8 mouse cellular contexts compared by ENCODE assay signal in genomic region chr1:180903666-180904038, GRCm38 (mm10). TPM values are rescaled to one million over a fixed set of nuclear protein-coding genes. Genes with fewer than 3 reads are reported as not detected.
DNase-seq lines count a peak whose midpoint lies in the region; ATAC-seq and TF ChIP-seq lines count a peak whose summit lies in the region.

No protein-coding gene starts in this region.

- ATAC-seq in liver, embryonic 13.5 days (ENCODE audit: low read depth), result no peak
- ATAC-seq in stomach, embryonic 16.5 days (ENCODE audit: insufficient read depth, low FRiP score), result peak; percentile 12; the same call in 1 of the 2 replicates

- TF ChIP-seq CTCF in cerebellum, adult 2 months (IDR thresholded peaks at IDR 0.05; ENCODE audit: borderline replicate concordance, insufficient read depth, low read depth, low read length), result no peak
- no peak for TF ChIP-seq CTCF in testis, adult 2 months (IDR thresholded peaks at IDR 0.05; ENCODE audit: control insufficient read depth, insufficient read depth, insufficient replicate concordance, low read depth, low read length)

- H3K4me3 ChIP-seq in cerebellum, adult 2 months (replicated peaks; ENCODE audit: insufficient read depth, low read depth, low read length), result peak overlapping the region; percentile 87
- peak overlapping the region; percentile 89 for H3K4me3 ChIP-seq in testis, adult 2 months (ENCODE audit: control insufficient read depth, low read depth, low read length)
- H3K4me3 ChIP-seq in liver, embryonic 13.5 days (replicated peaks), result peak overlapping the region; percentile 94
- H3K4me3 ChIP-seq in stomach, embryonic 16.5 days (replicated peaks; ENCODE audit: low read length), result peak overlapping the region; percentile 78

- H3K4me1 ChIP-seq in cerebellum, adult 2 months (ENCODE audit: control insufficient read depth, insufficient read depth, low read length), result peaks cover 11% of the 10 kb centered on the region; the same call in 1 of the 2 replicates
- peaks cover 14% of the 10 kb centered on the region for H3K4me1 ChIP-seq in testis, adult 2 months (ENCODE audit: control insufficient read depth, insufficient read depth, low read length)
- H3K4me1 ChIP-seq in liver, embryonic 13.5 days (replicated peaks), result peaks cover 65% of the 10 kb centered on the region
- H3K4me1 ChIP-seq in stomach, embryonic 16.5 days (ENCODE audit: control insufficient read depth, insufficient read depth, low read length), result peaks cover 9% of the 10 kb centered on the region; the same call in 1 of the 2 replicates

- no peaks in the 10 kb centered on the region for H3K9me3 ChIP-seq in liver, embryonic 13.5 days (replicated peaks)
- H3K9me3 ChIP-seq in stomach, embryonic 16.5 days (replicated peaks; ENCODE audit: control insufficient read depth, low read length), result no peaks in the 10 kb centered on the region

- no peak overlapping the region for H3K27ac ChIP-seq in cerebellum, adult 2 months (ENCODE audit: insufficient read depth, low read length)
- H3K27ac ChIP-seq in testis, adult 2 months (ENCODE audit: control insufficient read depth, insufficient read depth, low read depth, low read length), result peak overlapping the region; percentile 79
- H3K27ac ChIP-seq in liver, embryonic 13.5 days, result peak overlapping the region; percentile 99
- peak overlapping the region; percentile 87 for H3K27ac ChIP-seq in stomach, embryonic 16.5 days (ENCODE audit: low read length)

- peak overlapping the region; percentile 85 for H3K4me2 ChIP-seq in liver, embryonic 13.5 days
- peak overlapping the region; percentile 59 for H3K4me2 ChIP-seq in stomach, embryonic 16.5 days (ENCODE audit: low read depth, low read length)

- DNase-seq in cerebellum, adult 2 months, result no peak
- no peak for DNase-seq in cerebellum, adult 8-10 months
- DNase-seq in testis, postnatal 10 days (ENCODE audit: low spot score), result no peak
- no peak for DNase-seq in liver, embryonic 13.5 days
- DNase-seq in adrenal gland, adult 18-20 months (ENCODE audit: low spot score in 2 of 2), result no peak
- no peak for DNase-seq in thymus, postnatal 10 days (ENCODE audit: low spot score in 2 of 2)

- peak overlapping the region; percentile 78 for H3K9ac ChIP-seq in liver, embryonic 13.5 days
- peak overlapping the region; percentile 68 for H3K9ac ChIP-seq in stomach, embryonic 16.5 days (ENCODE audit: low read length)

- H3K36me3 ChIP-seq in testis, adult 2 months (ENCODE audit: control insufficient read depth, insufficient read depth, low read length), result no peaks in the 10 kb centered on the region
- H3K36me3 ChIP-seq in liver, embryonic 13.5 days, result peaks cover 34% of the 10 kb centered on the region
- H3K36me3 ChIP-seq in stomach, embryonic 16.5 days (ENCODE audit: control insufficient read depth, insufficient read depth, low read length), result peaks cover 4% of the 10 kb centered on the region; the same call in 1 of the 2 replicates

- 27% methylated on average over 10 of the region's 10 CpGs for WGBS in cerebellum, adult 2 months
- WGBS in liver, embryonic 13.5 days (ENCODE audit: insufficient replicate concordance), result 22% methylated on average over 10 of the region's 10 CpGs
- WGBS in stomach, embryonic 16.5 days, result 25% methylated on average over 10 of the region's 10 CpGs

- TF ChIP-seq POLR2A in cerebellum, adult 2 months (IDR thresholded peaks at IDR 0.05; ENCODE audit: borderline replicate concordance, insufficient read depth, low read length), result no peak
- TF ChIP-seq POLR2A in testis, adult 2 months (IDR thresholded peaks at IDR 0.05; ENCODE audit: control insufficient read depth, low read depth, low read length), result no peak

- H3K27me3 ChIP-seq in cerebellum, adult 2 months (ENCODE audit: control insufficient read depth, insufficient read depth, low read length), result no peaks in the 10 kb centered on the region
- H3K27me3 ChIP-seq in testis, adult 2 months (ENCODE audit: control insufficient read depth, insufficient read depth, low read length), result no peaks in the 10 kb centered on the region
- H3K27me3 ChIP-seq in liver, embryonic 13.5 days, result no peaks in the 10 kb centered on the region
- no peaks in the 10 kb centered on the region for H3K27me3 ChIP-seq in stomach, embryonic 16.5 days (ENCODE audit: control insufficient read depth, insufficient read depth, low read length)

RNA-seq across cellular contexts. Expression of gene Pycr2, which starts 0.4 kb away (rescaled TPM):
- 40.2 and 46.8 TPM in 2 replicates for polyA plus RNA-seq in cerebellum, adult 2 months (2012; rRNA removed)
- 8.6 and 9.7 TPM in 2 replicates for polyA plus RNA-seq in testis, adult 2 months (2012; rRNA removed)
- 122 and 128 TPM in 2 replicates for polyA plus RNA-seq in liver, embryonic 13.5 days (2015; fragmentation: Nextera tagmentation; extraction: Ambion mirVana)
- polyA plus RNA-seq in stomach, embryonic 16.5 days (2015; fragmentation: Nextera tagmentation; extraction: Ambion mirVana), result 99.6 and 105 TPM in 2 replicates
- 10 to 100 TPM; 30.3 to 34.3 TPM for total RNA-seq in adrenal gland, adult 18-20 months (2021)

RNA-seq across cellular contexts. Expression of gene Lefty2, which starts 10.7 kb away (rescaled TPM):
- 0.18 TPM in 1 of 2 replicates, not detected in the other for polyA plus RNA-seq in cerebellum, adult 2 months (2012; rRNA removed)
- 0.17 and 0.18 TPM in 2 replicates for polyA plus RNA-seq in testis, adult 2 months (2012; rRNA removed)
- polyA plus RNA-seq in liver, embryonic 13.5 days (2015; fragmentation: Nextera tagmentation; extraction: Ambion mirVana), result not detected in 2 replicates
- polyA plus RNA-seq in stomach, embryonic 16.5 days (2015; fragmentation: Nextera tagmentation; extraction: Ambion mirVana), result 0.35 TPM in 1 of 2 replicates, not detected in the other
- total RNA-seq in adrenal gland, adult 18-20 months (2021), result under 1 TPM; 0.32 to 0.73 TPM

RNA-seq across cellular contexts. Expression of gene Lefty1, which starts 31.2 kb away (rescaled TPM):
- polyA plus RNA-seq in cerebellum, adult 2 months (2012; rRNA removed), result 3.6 and 3.7 TPM in 2 replicates
- polyA plus RNA-seq in testis, adult 2 months (2012; rRNA removed), result 1.5 and 2.0 TPM in 2 replicates
- polyA plus RNA-seq in liver, embryonic 13.5 days (2015; fragmentation: Nextera tagmentation; extraction: Ambion mirVana), result 6.0 and 6.5 TPM in 2 replicates
- polyA plus RNA-seq in stomach, embryonic 16.5 days (2015; fragmentation: Nextera tagmentation; extraction: Ambion mirVana), result 4.0 and 4.2 TPM in 2 replicates
- total RNA-seq in adrenal gland, adult 18-20 months (2021), result 1 to 10 TPM; 3.3 to 5.7 TPM

RNA-seq across cellular contexts. Expression of gene Tmem63a, which starts 38.5 kb away (rescaled TPM):
- 87.8 and 117 TPM in 2 replicates for polyA plus RNA-seq in cerebellum, adult 2 months (2012; rRNA removed)
- 3.6 and 3.7 TPM in 2 replicates for polyA plus RNA-seq in testis, adult 2 months (2012; rRNA removed)
- 5.2 and 7.5 TPM in 2 replicates for polyA plus RNA-seq in liver, embryonic 13.5 days (2015; fragmentation: Nextera tagmentation; extraction: Ambion mirVana)
- polyA plus RNA-seq in stomach, embryonic 16.5 days (2015; fragmentation: Nextera tagmentation; extraction: Ambion mirVana), result 29.2 and 35.3 TPM in 2 replicates
- total RNA-seq in adrenal gland, adult 18-20 months (2021), result 10 to 100 TPM; 44.7 to 77.9 TPM

RNA-seq across cellular contexts. Expression of gene Sde2, which starts 52.7 kb away (rescaled TPM):
- 16.8 and 17.7 TPM in 2 replicates for polyA plus RNA-seq in cerebellum, adult 2 months (2012; rRNA removed)
- polyA plus RNA-seq in testis, adult 2 months (2012; rRNA removed), result 9.1 and 11.1 TPM in 2 replicates
- 25.1 and 29.7 TPM in 2 replicates for polyA plus RNA-seq in liver, embryonic 13.5 days (2015; fragmentation: Nextera tagmentation; extraction: Ambion mirVana)
- 34.9 and 36.5 TPM in 2 replicates for polyA plus RNA-seq in stomach, embryonic 16.5 days (2015; fragmentation: Nextera tagmentation; extraction: Ambion mirVana)
- 10 to 100 TPM; 21.5 to 22.9 TPM for total RNA-seq in adrenal gland, adult 18-20 months (2021)
